ENCODE assay signal across 15 mouse cellular contexts in genomic region chr15:6245950-6246894, GRCm38 (mm10). TPM values are rescaled to one million over a fixed set of nuclear protein-coding genes. Genes with fewer than 3 reads are reported as not detected.
DNase-seq lines count a peak whose midpoint lies in the region; ATAC-seq and TF ChIP-seq lines count a peak whose summit lies in the region.
"Had no signal": no experiment of that assay in that cellular context is flagged by ENCODE, and none has a peak within 500 bp of the region (broad histone marks: within the 10 kb centered on the region; RNA-seq: fewer than 3 reads in every experiment).

No protein-coding gene starts in this region.

- no peak overlapping the region for H3K9ac ChIP-seq in kidney, embryonic 14.5 days (ENCODE audit: low read depth, low read length)
- H3K9ac ChIP-seq in forebrain, embryonic 13.5 days = no peak overlapping the region
- H3K9ac ChIP-seq in limb, embryonic 14.5 days (ENCODE audit: low read depth, low read length, severe bottlenecking) = no peak overlapping the region
- H3K9ac ChIP-seq: lung, embryonic 14.5 days had no signal

- H3K4me3 ChIP-seq in kidney, embryonic 14.5 days (ENCODE audit: low read length) = no peak overlapping the region
- no peak overlapping the region for H3K4me3 ChIP-seq in forebrain, embryonic 13.5 days
- H3K4me3 ChIP-seq in limb, embryonic 14.5 days (replicated peaks; ENCODE audit: low read length) = no peak overlapping the region
- H3K4me3 ChIP-seq: heart, adult 2 months had no signal

- H3K27me3 ChIP-seq in kidney, embryonic 14.5 days (ENCODE audit: control insufficient read depth, insufficient read depth, low read length) = no peaks in the 10 kb centered on the region
- no peaks in the 10 kb centered on the region for H3K27me3 ChIP-seq in forebrain, embryonic 13.5 days
- H3K27me3 ChIP-seq in limb, embryonic 14.5 days (ENCODE audit: control insufficient read depth, insufficient read depth, low read length) = no peaks in the 10 kb centered on the region

- H3K4me1 ChIP-seq in kidney, embryonic 14.5 days (ENCODE audit: control insufficient read depth, insufficient read depth, low read length) = peaks cover 10% of the 10 kb centered on the region; the same call in 1 of the 2 replicates
- H3K4me1 ChIP-seq in forebrain, embryonic 13.5 days = peaks cover 15% of the 10 kb centered on the region
- H3K4me1 ChIP-seq in limb, embryonic 14.5 days (ENCODE audit: control insufficient read depth, insufficient read depth, low read length) = no peaks in the 10 kb centered on the region

- no peaks in the 10 kb centered on the region for H3K36me3 ChIP-seq in kidney, embryonic 14.5 days (ENCODE audit: control insufficient read depth, insufficient read depth, low read length)
- no peaks in the 10 kb centered on the region for H3K36me3 ChIP-seq in forebrain, embryonic 13.5 days (ENCODE audit: poor library complexity, severe bottlenecking)
- H3K36me3 ChIP-seq in limb, embryonic 14.5 days (ENCODE audit: control insufficient read depth, insufficient read depth, low read length) = no peaks in the 10 kb centered on the region

- H3K9me3 ChIP-seq in kidney, embryonic 14.5 days (ENCODE audit: control insufficient read depth, low read length) = no peaks in the 10 kb centered on the region
- H3K9me3 ChIP-seq in forebrain, embryonic 13.5 days (replicated peaks) = no peaks in the 10 kb centered on the region
- no peaks in the 10 kb centered on the region for H3K9me3 ChIP-seq in limb, embryonic 14.5 days (ENCODE audit: control insufficient read depth, low read length)

- no peak overlapping the region for H3K4me2 ChIP-seq in kidney, embryonic 14.5 days (replicated peaks; ENCODE audit: low read depth, low read length)
- H3K4me2 ChIP-seq in forebrain, embryonic 13.5 days = peak overlapping the region; percentile 16; the same call in 1 of the 2 replicates
- H3K4me2 ChIP-seq in limb, embryonic 14.5 days (replicated peaks; ENCODE audit: low read depth, low read length, severe bottlenecking) = no peak overlapping the region
- H3K4me2 ChIP-seq: lung, embryonic 14.5 days had no signal

- no peak for TF ChIP-seq POLR2A in brain, embryonic 14.5 days (IDR thresholded peaks at IDR 0.05; ENCODE audit: borderline replicate concordance, extremely low read depth, insufficient read depth, insufficient read length, poor library complexity, severe bottlenecking)
- no peak for TF ChIP-seq POLR2A in limb, embryonic 14.5 days (IDR thresholded peaks at IDR 0.05; ENCODE audit: borderline replicate concordance, extremely low read depth, insufficient read depth, insufficient read length)

- no peak overlapping the region for H3K27ac ChIP-seq in kidney, embryonic 14.5 days (ENCODE audit: low read depth, low read length)
- no peak overlapping the region for H3K27ac ChIP-seq in forebrain, embryonic 13.5 days
- H3K27ac ChIP-seq in limb, embryonic 14.5 days (replicated peaks; ENCODE audit: low read depth, low read length) = no peak overlapping the region
- H3K27ac ChIP-seq: heart, adult 2 months; stomach, postnatal 0 days had no signal

- no peak for DNase-seq in kidney, postnatal 10 days
- peak; percentile 91 for DNase-seq in brain, embryonic 14.5 days (ENCODE audit: low read depth)
- peak; percentile 4 for DNase-seq in limb, embryonic 14.5 days (ENCODE audit: low spot score)
- DNase-seq in cerebellum, adult 9-10 months = no peak
- DNase-seq: cerebellum, adult 11 months; heart, adult 2 months; liver; lung, embryonic 14.5 days; spleen, adult 18-20 months; thymus, postnatal 36 days had no signal

- 51% methylated on average over 9 of the region's 9 CpGs for WGBS in kidney, embryonic 14.5 days
- WGBS in forebrain, embryonic 13.5 days = 51% methylated on average over 9 of the region's 9 CpGs
- WGBS in limb, embryonic 14.5 days = 63% methylated on average over 9 of the region's 9 CpGs

- TF ChIP-seq CTCF in brain, embryonic 14.5 days (IDR thresholded peaks at IDR 0.05; ENCODE audit: borderline replicate concordance, extremely low read depth, insufficient read depth, insufficient read length) = no peak

- peak; percentile 86 for ATAC-seq in kidney, embryonic 14.5 days (ENCODE audit: low FRiP score, low TSS enrichment)
- peak; percentile 95 for ATAC-seq in forebrain, embryonic 13.5 days
- peak; percentile 23; the same call in 1 of the 2 replicates for ATAC-seq in limb, embryonic 14.5 days (ENCODE audit: low FRiP score, low read depth)
- no peak for ATAC-seq in megakaryocyte-erythroid progenitor cell, adult 5-6 weeks (replicated peaks; ENCODE audit: low FRiP score, low TSS enrichment, poor library complexity, severe bottlenecking)
- ATAC-seq: activated CD4-positive, CD25-positive, alpha-beta regulatory T cell, adult 4 months had no signal

RNA-seq across cellular contexts. Expression of gene Dab2, which starts 53.4 kb away (rescaled TPM):
- polyA plus RNA-seq in kidney, embryonic 14.5 days (2014; fragmentation: Nextera tagmentation; extraction: Ambion mirVana) = 35.0 and 64.2 TPM in 2 replicates
- polyA plus RNA-seq in brain, embryonic 14.5 days (2012; rRNA removed) = 20.3 and 29.4 TPM in 2 replicates
- 8.2 and 10.6 TPM in 2 replicates for polyA plus RNA-seq in forebrain, embryonic 13.5 days (2015; fragmentation: Nextera tagmentation; extraction: Ambion mirVana)
- polyA plus RNA-seq in limb, embryonic 14.5 days (2012; rRNA removed) = 127 and 154 TPM in 2 replicates
- polyA plus RNA-seq in limb, embryonic 14.5 days (2014; fragmentation: Nextera tagmentation; extraction: Ambion mirVana) = 99.1 and 114 TPM in 2 replicates
- not detected in 2 replicates for total RNA-seq in megakaryocyte-erythroid progenitor cell, adult 5-6 weeks (2014; fragmentation: Nextera tagmentation)
- not detected in 2 replicates for total RNA-seq in megakaryocyte-erythroid progenitor cell, adult 5-6 weeks (2017)

Comparison
In these comparisons a context has a peak if more than half of its experiments do, and no peak if none do; other contexts are left out.
1. DNase-seq: peak in brain, embryonic 14.5 days (single experiment) and limb, embryonic 14.5 days (single experiment); none in kidney, postnatal 10 days (single experiment) and cerebellum, adult 9-10 months (single experiment).